Mouse (Mus musculus) gastrocnemius, postnatal 25 days (tissue): ENCODE results near the gene Defb48. TPM values are rescaled to one million over a fixed set of nuclear protein-coding genes. Genes with fewer than 3 reads are reported as not detected.
A peak's percentile ranks its signal among the peaks of the same experiment; 100 is the strongest.

Experiments
- DNase-seq: peaks from one replicate; pipeline ENCODE4 v3.0.0; 2022
- long read RNA-seq, 2 experiments: library from polyadenylated mRNA; stranded (forward); transcript quantifications; one replicate each; pipeline ENCODE4 v2.0.0; 2021
- total RNA-seq, 2 experiments: library from RNA; stranded (reverse); gene quantifications; 1 replicate in 1 of 2; 2 replicates in 1 of 2; pipeline ENCODE4 v1.2.3; 2021

Gene Defb48
- total RNA-seq: not detected
- long read RNA-seq, experiment 1: 0 reads
- long read RNA-seq, experiment 2: 0 reads

DNA sequence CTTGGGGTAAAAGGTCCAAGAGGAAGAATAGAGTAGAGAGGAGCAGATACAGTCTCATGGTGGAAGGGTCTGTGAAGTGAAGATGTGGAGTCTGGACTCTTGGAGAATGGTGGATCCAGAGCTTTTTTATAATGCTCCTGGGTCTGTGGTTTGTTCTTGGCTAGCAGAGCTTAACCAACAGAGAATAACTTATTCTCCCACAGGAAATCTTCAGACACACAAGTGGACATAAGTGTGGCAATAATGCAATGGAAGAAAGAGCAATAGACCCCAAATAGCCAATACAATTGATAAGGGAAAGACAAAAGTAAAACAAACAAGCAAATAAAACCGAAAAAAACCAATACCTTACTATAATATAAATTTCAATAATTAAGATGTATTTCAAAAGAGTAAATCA is at the start of gene Defb48:
TSS of gene Defb48 (minus strand) at position 101 of the 400 bp plus-strand sequence.
- DNase-seq: no peak

DNA sequence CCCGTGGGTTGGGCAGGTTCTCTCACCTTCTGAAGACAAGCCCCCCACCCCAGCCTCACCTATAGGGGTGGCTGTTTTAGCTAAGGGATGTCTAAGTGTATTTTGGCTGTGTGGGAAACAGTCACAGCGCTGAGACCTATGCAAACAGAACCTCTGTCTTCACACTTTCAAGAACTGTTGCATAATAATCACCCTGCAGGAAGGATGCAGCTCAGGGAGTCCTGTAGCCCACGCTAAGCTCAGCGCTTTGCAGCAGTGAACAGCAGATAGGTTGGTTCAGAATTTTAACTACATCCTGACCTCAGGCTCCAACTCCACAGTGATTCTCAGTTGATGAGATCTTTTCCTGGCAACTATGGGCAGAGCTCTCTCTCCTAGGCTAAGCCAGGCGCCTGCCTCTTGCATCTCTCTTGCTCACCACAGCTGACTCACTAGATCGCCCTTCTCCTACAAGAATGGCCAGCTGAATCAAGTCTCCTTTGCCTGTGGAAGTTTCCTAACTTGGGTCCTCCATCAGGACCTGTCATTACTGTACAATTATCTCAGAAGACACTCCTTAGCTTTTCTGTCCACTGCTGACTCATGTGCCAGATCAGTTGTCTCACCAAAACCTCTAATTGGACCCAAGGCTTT is 36.3 kb upstream of the Defb48 start:
- no peak for DNase-seq

- no peak for DNase-seq
These were observed 30.4 kb upstream of the Defb48 start for GRCm38 (mm10) chr14:63014667-63015066.

DNA sequence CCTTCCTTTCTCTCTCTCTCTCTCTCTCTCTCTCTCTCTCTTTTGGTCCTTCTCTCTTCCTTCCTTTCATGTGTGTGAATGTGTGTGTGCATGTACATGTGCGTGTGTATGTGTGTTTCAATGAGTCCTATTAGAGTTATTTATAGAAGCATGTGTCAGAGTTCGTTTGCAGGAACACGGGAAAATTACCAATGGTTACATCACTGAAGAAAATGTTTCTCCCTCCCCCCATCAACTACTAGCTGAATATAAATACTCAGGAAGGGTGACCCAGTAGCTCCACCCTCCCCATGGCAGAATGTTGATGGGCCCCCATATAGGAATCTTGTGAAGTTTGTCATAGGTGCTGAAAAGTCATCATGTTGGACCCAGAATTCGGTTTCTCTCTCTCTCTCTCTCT is 28.8 kb upstream of the Defb48 start:
- no peak for DNase-seq

DNA sequence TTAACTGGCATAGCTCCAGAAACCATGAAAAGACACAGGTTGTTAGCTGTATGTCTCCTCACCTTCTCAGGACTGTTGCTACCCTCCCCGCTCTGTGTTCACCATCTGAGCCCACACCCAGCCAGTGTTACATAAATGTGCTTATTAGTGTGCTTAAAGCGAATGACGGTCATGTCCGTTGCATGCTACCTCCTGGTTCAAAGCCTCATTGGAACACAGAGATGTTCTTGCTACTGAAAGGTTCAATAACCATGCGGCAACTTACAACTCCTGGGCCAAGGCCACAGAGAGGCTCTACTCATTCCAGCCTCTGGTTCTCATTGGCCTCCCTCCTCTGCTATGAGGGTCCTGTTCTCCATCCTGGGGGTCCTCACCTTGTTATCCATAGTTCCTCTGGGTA is 27.2 kb upstream of the Defb48 start, which contains the start of gene Defb43:
TSS of gene Defb43 (plus strand) at position 301 of the 400 bp plus-strand sequence.
- DNase-seq: no peak

- no peak for DNase-seq
These were observed 18.3 kb upstream of the Defb48 start for GRCm38 (mm10) chr14:63002588-63002987.

- DNase-seq: no peak
These were observed 14.7 kb upstream of the Defb48 start for GRCm38 (mm10) chr14:62998977-62999376.

DNA sequence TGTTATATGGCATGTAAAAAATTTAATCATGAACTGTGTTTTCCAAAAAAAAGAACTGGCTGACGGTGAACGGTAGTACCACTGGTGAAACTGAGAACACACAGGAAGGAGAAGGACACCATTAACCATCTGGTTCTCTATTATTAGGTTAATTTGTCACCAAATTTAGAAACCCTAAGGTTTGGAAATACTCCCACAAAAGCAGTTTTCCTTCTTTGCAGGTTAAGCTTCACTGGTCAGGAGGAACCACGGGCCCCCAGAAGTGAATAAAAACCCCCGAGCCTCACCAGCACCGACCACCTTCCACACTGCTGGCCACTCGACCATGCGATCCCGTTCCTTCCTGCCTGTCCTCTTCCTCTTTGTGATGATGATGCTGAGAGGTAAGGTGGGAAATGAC is 13.5 kb upstream of the Defb48 start, which contains the start of gene Defb47:
TSS of gene Defb47 (plus strand) at position 301 of the 400 bp plus-strand sequence.
- DNase-seq: no peak

DNA sequence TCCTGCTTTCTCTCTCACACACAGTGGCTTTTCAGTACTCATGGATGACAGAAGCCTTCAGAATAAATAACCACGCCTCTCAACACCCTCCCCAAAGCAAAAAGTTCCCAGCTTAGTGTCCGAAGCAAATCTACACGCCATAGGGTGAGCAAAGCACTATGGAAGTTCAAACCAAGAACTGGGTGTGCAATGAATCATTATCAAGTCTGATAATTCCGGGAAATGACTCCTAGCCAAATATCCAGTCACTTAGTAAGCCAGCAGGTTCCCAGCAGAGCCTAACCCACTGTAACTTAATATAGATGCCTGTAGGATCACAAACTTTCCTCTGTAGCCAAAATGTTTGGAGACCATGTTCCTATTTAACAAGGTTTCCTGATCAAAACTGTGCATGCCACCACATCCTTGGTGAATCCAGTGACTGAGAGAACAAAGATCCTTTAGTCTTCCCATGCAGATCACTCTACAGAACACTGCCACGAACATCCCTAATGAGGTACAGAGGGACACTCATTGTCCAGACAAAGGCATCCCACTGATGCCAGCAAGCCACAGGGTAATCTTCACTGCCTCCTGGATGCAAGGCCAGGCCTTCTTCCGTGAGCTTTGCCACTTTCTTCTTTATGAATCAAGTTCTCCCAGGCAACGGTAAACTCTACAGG is 7.7 kb upstream of the Defb48 start:
- DNase-seq: no peak

- no peak for DNase-seq
These were observed 7.0 kb upstream of the Defb48 start for GRCm38 (mm10) chr14:62991271-62991670.

DNA sequence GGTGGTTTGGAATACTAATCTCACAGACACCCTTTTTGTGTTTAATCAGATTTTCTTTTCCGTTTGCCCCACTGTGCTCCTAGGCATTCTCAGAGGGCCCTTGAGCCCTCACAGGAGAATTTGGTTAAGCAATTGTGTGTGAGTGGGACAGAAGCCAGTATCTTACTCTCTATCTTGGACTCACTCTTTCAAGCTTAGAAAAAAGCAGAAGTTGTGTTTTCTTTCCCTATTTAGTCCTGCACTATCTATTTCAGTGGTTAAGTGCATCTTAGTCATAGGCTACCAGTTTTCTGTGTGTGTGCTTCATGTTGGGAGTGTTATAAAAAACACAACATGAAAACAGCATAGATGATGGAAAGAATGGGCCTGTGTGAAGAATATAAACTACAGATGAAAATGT is 4.5 kb downstream of the Defb48 start:
- no peak for DNase-seq

GRCm38 (mm10) chr14:62975046-62975445 is 9.3 kb downstream of the Defb48 start:
- DNase-seq: peak; percentile 30

DNA sequence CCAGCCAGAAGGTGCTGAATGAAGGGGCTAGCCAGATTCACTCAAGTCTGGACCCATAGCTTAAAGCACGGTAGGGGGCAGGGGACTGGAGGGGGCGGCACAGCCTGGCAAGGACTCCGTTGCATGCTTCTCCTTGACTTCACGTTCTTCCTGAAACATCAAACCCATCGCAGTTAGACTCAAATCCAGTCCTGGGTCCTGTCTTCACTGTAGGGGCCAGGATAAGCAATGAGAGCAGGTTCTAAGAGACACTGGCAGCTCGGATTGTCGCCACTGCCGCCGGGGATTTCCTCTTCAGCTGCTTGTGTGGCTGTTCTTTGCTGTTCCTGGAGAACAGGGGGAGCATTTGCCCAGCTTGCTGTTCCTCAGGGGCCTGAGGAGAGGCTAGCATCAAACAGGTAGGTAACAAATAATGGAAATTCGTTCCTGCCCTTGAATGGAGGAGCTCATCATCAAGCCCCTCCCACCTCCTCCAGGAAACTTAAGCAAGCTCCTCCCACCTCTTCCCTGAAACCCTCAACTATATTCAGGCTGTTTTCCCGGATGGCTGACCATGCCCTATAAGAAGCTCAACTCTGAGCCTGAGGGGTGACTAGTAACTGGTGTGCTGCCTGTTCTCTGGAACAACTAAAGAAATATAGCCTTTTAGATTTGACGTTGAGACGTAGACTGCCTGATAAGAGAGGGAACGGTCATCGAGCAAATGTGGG is 18.3 kb downstream of the Defb48 start:
- DNase-seq: no peak

DNA sequence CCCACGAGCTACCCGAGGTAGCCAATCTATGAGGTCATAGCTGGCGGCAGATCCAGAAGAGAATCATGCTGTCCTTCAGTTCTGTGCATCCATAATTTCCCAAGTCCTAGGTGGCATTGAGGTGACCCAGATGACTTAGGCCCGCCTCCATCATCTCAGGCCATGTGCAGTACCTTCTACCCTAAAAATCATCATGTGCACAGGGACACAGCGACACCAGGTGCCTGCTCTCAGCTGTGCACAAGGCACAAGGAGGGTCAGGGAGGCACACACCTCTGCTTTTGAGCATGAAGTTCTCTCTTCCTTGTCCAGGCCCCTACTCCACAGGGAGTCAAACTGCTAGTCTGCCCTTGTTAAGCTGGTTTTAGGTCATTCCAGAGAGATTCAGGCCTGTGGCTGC is 19.0 kb downstream of the Defb48 start:
- no peak for DNase-seq

GRCm38 (mm10) chr14:62963632-62964031 is 20.7 kb downstream of the Defb48 start:
- no peak for DNase-seq

DNA sequence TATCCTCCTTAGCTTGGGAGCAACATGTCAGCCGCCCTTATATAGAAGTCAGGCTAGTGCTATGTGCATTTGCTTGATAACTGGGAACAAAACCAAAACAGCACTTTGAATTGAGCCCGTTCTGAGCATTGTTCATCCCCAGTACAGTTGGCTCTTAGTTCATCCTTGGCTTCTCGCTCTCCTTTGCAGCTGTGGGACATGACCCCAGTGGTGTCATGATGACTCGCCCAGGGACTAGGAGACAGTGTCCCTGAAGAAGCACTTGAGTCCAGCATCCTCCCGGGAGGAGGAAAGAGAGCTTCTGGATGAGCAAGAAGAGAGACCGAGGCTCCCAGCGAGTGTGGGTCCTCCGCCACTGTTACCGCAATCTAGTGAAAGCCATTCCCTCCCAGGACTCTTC is 28.2 kb downstream of the Defb48 start:
- no peak for DNase-seq

DNA sequence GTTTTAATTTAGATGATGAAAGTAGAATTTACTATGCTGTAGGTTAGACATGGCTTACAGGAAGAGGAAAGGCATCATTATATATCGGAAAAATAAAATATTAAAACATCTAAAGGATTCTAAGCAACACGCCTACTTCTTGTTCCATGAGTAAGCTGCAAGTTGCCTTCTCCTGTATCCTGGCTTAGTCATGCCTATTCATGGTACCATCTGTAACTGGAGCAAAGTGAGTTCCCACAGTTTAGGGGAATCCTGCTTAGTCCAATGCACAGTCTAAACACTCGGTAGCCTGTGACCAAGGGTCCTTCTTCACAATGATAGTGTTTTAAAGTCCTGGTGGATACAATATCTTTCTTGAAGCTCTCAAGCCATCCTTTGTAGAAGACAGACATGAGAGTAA is 37.5 kb downstream of the Defb48 start:
- DNase-seq: no peak

- peak; percentile 80 for DNase-seq
These were observed 43.8 kb downstream of the Defb48 start for GRCm38 (mm10) chr14:62940383-62941074.

DNA sequence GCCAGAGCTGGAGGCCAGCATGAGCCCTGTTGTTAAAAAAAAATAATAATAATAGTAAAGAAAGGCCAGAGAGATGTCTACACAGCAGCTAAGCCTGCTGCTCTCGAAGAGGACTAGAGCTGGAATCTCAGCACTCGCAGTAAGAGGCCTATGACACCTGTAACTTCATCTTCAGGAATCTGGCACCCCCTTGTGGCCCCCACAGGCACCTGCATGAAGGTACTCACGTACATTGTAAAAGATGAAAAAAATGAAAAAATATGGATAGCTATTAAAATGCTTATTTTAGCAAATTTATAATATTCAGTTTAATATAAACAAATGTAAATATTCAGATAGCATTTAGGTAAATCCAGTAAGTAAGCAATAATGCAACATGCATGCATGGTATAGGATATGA is 44.9 kb downstream of the Defb48 start:
- DNase-seq: no peak

GRCm38 (mm10) chr14:62937675-62938074 is 46.6 kb downstream of the Defb48 start:
- no peak for DNase-seq

GRCm38 (mm10) chr14:62936631-62937380 is 47.5 kb downstream of the Defb48 start:
- DNase-seq: peak; percentile 42

DNA sequence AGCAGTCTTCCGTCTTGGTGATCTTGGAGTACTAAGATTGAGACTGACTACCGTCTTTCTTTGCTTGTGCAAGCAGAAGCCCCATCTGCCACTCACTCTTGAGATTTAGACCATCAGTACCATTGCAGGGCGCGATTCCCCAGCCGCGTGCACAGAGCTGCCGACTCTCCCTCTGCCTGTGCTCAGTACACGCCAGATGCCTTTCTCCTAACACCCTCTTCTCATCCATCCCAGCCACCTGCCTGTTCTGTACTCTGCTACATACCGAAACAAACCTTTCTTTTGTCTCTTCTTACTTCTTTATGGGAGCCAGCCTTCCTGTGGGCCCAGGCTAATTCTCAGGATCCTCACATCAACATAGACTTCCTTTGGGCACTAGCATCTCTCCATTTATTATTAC is 48.9 kb downstream of the Defb48 start:
- no peak for DNase-seq
